Mouse (Mus musculus) liver, postnatal 0 days (tissue): ENCODE data around the gene Kcnq4.

ENCODE experiments used
- CTCF ChIP-seq: sonication (generic); IDR thresholded peaks from 2 replicates; pipeline ENCODE4 v1.5.1; 2016; ENCODE audit warnings: antibody characterized with exemption, low read depth
- EP300 ChIP-seq: IDR thresholded peaks from 2 replicates; pipeline ENCODE4 v1.6.1; 2016; ENCODE audit warnings: antibody characterized with exemption, low read depth, mild to moderate bottlenecking

GRCm38 (mm10) chr4:120660485-120660884, 87.9 kb downstream of the Kcnq4 start:
- no peak for TF ChIP-seq EP300
- no peak for TF ChIP-seq CTCF
